Mouse (Mus musculus) small intestine, adult 2 months (tissue): ENCODE measurements around the gene Retreg1. TPM values are rescaled to one million over a fixed set of nuclear protein-coding genes. Genes with fewer than 3 reads are reported as not detected.

Source experiments
- H3K27ac ChIP-seq: fragments of 200-500 bp; 2 replicates; pipeline ENCODE4 v1.5.1; 2012; ENCODE audit warnings: low read depth, low read length, control low read depth, inconsistent platforms; ENCODE audit not compliant: insufficient read depth
- H3K27me3 ChIP-seq: fragments of 200-500 bp; 2 replicates; pipeline ENCODE4 v1.6.1; 2012; ENCODE audit warnings: mild to moderate bottlenecking, moderate library complexity, low read length, inconsistent platforms; ENCODE audit not compliant: control insufficient read depth, insufficient read depth
- H3K36me3 ChIP-seq: fragments of 200-500 bp; 2 replicates; pipeline ENCODE4 v1.6.1; 2012; ENCODE audit warnings: mild to moderate bottlenecking, low read length, control low read depth, inconsistent platforms; ENCODE audit not compliant: control insufficient read depth, insufficient read depth
- H3K4me1 ChIP-seq: fragments of 200-500 bp; 2 replicates; pipeline ENCODE4 v1.6.1; 2012; ENCODE audit warnings: low read length, inconsistent platforms, mixed read lengths; ENCODE audit not compliant: control insufficient read depth, insufficient read depth, insufficient read length
- H3K4me3 ChIP-seq: fragments of 200-500 bp; 2 replicates; pipeline ENCODE4 v1.5.1; 2012; ENCODE audit warnings: low read depth, mild to moderate bottlenecking, control low read depth, inconsistent platforms, low read length, moderate library complexity
- CTCF ChIP-seq: fragments of 200-500 bp; IDR thresholded peaks from 2 replicates; pipeline ENCODE4 v1.5.1; 2012; ENCODE audit warnings: low read depth, mild to moderate bottlenecking, control low read depth, inconsistent platforms, low read length, moderate library complexity, mixed read lengths; ENCODE audit not compliant: insufficient replicate concordance, insufficient read length; ENCODE audit errors: extremely low read depth
- POLR2A ChIP-seq: fragments of 200-500 bp; IDR thresholded peaks from 2 replicates; pipeline ENCODE4 v1.6.1; 2012; ENCODE audit warnings: low read depth, mild to moderate bottlenecking, control low read depth, inconsistent platforms, low read length, moderate library complexity
- WGBS: fragments of 180-500 bp; shearing (Covaris S2); methylation state at CpG from one replicate; pipeline ENCODE4 v1.1.7; 2018; 5-methylcytosine and 5-hydroxymethylcytosine counted together
- polyA plus RNA-seq: library from polyadenylated mRNA; depleted of rRNA; stranded (reverse); fragments of >200 nt; gene quantifications from 2 replicates; pipeline ENCODE4 v1.2.3, GENCODE M21; 2012

The Retreg1 gene
- polyA plus RNA-seq, 1 experiment = 7.5 TPM

DNA sequence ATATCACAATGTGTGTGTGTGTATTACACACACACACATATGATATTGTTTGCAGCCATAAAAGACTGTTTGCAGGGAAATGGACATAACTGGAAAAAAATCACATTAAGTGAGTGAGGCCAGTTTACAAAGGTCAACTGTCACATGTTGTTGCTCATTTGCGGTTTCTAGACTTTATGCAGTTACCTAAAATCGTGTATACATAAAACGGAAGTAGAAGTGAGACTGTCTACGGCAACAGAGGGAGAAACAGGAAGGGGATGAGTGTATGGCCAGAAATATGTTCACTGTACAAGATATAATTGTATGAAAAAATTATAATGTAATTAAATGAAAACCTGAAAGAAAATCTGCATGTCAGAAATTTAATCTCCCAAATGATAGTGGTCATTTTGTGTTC, 53.8 kb downstream of the Retreg1 start:
- WGBS = 73% methylated on average over 4 of the region's 4 CpGs
- no peaks in the 10 kb centered on the region for H3K36me3 ChIP-seq
- H3K4me3 ChIP-seq = no peak overlapping the region
- peak overlapping the region; percentile 48; the same call in 1 of the 2 replicates for H3K27ac ChIP-seq
- no peaks in the 10 kb centered on the region for H3K4me1 ChIP-seq
- no peaks in the 10 kb centered on the region for H3K27me3 ChIP-seq
- TF ChIP-seq POLR2A (no peak), CTCF (no peak)

DNA sequence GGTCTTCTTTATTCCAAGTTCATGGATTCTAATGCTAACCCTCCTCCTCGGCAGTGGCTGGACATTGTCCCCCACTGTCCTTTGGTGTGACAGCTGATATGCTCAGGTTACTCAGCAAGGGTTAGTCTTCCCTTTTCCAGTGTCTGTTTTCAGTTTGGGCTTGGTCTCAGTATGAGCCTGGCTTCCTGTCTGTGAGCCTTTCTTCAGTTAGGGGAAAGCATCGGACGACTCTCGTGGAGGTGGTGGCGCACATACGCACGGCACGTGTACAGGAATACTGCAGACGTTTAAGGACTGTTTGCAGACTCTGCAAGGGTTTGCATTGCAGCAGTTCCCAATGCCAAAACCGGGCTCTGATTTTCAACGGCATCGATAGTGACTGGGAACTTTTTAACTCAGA, 54.6 kb downstream of the Retreg1 start:
- Histone ChIP-seq H3K4me1 (no peaks in the 10 kb centered on the region), H3K4me3 (no peak overlapping the region), H3K36me3 (no peaks in the 10 kb centered on the region), H3K27ac (no peak overlapping the region), H3K27me3 (no peaks in the 10 kb centered on the region)
- WGBS = 72% methylated on average over 12 of the region's 12 CpGs
- TF ChIP-seq POLR2A (no peak), CTCF (no peak)

DNA sequence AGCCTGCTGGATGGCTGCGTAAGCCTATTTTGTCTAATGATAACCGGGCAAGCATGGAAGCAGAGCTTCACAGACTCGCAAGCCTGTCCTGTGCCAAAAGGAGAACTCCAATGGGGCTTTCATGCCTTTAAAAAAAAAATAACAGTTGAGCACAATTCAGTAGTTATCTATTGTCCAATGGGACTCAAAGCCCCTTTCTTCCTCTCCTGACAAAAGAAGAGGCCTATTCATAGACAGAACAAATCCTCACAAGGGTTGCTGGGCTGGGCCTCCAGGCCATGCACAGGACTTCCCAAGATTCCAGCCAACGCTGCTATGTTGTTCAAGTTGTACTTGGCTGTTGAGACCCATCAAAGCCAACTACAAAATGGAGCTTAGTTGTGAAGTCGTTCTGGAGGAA, 56.0 kb downstream of the Retreg1 start:
- no peaks in the 10 kb centered on the region for H3K27me3 ChIP-seq
- no peak overlapping the region for H3K4me3 ChIP-seq
- 80% methylated on average over 5 of the region's 5 CpGs for WGBS
- no peak for TF ChIP-seq POLR2A
- no peak for TF ChIP-seq CTCF
- no peaks in the 10 kb centered on the region for H3K36me3 ChIP-seq
- H3K27ac ChIP-seq = no peak overlapping the region
- H3K4me1 ChIP-seq = no peaks in the 10 kb centered on the region

DNA sequence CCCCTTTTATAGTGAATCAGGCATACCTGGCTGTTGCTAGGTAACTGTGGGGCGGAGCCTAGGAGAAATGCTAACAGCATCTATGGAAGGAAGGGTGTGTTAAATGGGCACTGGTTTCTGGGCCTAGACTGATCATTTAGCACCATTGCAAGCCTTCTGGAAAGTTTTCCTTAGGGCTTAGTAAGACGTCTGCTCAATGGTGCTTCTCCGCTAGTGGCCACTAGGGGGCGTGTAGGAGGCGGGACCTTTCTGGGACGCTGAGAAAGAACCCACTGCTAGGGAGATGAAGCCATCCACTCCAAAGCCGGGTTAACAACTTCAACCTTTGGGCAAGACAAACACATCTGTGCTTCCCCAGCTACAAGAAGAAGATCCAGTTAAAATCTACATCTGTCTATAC, 57.6 kb downstream of the Retreg1 start:
- H3K4me1 ChIP-seq = no peaks in the 10 kb centered on the region
- TF ChIP-seq CTCF = peak; percentile 93
- no peak for TF ChIP-seq POLR2A
- no peak overlapping the region for H3K27ac ChIP-seq
- WGBS = 9% methylated on average over 7 of the region's 7 CpGs
- no peak overlapping the region for H3K4me3 ChIP-seq
- H3K27me3 ChIP-seq = no peaks in the 10 kb centered on the region
- H3K36me3 ChIP-seq = no peaks in the 10 kb centered on the region

DNA sequence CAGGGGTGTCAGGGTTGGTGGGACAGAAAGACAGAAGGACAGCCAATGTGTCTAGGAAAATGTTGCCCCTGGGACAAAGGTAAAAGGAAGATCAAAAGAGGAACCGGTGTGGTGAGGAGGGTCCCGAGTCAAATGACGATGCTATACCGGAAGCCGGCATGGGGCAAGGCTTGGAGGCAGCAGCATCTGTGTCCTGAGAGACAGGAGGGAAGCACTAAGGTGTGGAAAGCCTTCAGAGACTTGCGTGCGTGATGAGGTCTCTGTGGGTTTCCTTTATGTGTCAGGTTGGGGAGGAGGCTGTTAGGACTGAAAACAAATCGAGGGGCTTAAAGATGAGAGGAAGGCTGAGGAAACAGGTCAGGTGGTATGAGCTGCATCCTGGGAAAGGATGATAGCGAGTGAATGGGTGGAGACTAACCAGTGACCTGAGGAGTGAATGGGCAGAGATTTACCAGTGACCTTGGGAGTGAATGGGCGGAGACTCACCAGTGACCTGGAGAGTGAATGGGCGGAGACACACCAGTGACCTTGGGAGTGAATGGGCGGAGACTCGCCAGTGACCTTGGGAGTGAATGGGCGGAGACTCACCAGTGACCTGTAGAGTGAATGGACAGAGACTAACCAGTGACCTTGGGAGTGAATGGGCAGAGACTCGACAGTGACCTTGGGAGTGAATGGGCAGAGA, 60.1 kb downstream of the Retreg1 start:
- no peak for TF ChIP-seq POLR2A
- no peak for TF ChIP-seq CTCF
- no peaks in the 10 kb centered on the region for H3K27me3 ChIP-seq
- no peaks in the 10 kb centered on the region for H3K36me3 ChIP-seq
- H3K4me3 ChIP-seq = no peak overlapping the region
- WGBS = 86% methylated on average over 15 of the region's 15 CpGs
- no peak overlapping the region for H3K27ac ChIP-seq
- H3K4me1 ChIP-seq = no peaks in the 10 kb centered on the region

DNA sequence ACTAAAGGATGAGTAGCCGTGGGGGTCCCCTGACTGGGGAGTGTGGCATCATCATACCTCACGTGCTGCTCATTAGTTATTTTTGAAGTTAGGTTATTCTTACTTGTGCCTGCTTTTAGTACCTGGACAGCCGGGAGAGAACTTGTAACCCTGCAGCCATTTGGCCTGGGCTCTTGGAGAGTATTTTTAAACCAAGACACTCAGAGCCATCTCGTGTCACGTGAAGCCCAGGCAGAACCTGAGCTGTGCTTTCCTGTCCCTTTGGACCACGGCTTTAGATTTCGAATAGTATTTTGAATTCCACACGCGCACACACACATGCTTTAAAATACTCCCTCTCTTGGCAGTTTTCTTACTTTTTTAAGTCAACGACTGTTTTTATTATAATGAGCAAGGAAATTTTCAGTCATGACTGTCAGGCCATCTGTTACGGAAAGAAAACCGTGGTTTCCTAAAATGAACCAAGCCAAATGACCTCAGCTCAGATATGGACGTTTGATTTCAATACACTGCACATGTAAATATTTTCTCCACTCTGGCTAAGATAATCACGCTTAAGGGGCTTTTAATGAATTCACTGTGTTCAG, 61.5 kb downstream of the Retreg1 start:
- TF ChIP-seq POLR2A (no peak), CTCF (no peak)
- Histone ChIP-seq H3K4me1 (no peaks in the 10 kb centered on the region), H3K27ac (no peak overlapping the region), H3K4me3 (no peak overlapping the region), H3K27me3 (no peaks in the 10 kb centered on the region), H3K36me3 (no peaks in the 10 kb centered on the region)
- 74% methylated on average over 14 of the region's 14 CpGs for WGBS

DNA sequence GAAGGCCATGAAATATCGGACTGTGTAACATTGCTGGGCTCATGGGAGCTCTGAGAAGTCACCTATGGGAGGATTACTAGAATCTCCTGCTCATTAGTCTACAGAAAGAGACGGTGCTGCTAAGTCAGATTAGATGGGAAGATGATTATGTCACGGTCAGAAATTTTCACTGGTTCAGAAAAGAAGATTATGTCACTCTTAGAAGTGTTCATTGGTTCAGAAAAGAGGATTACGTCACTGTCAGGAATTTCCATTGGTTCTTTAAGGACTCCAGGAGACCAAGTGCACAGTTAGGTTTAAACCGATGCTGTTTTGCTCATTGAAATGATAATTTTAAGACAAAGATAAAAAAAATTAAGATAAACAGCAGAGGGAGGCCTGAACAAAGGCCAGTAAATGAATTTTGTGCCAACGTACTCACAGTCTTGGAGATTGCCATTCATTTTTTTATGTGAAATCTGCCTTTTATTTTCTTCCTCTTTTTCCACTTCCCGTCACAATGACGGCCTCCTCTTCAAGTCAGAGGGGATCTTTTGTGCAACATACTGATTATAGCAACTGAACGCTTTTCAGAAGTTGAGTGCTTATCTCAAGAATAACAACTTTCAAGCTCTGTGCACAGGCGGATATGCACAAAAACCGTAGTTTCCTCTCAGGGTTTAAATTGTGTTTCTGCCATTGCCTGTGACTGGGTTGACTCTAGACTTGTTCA, 67.0 kb downstream of the Retreg1 start:
- peaks cover 5% of the 10 kb centered on the region for H3K4me1 ChIP-seq
- WGBS = 76% methylated on average over 11 of the region's 11 CpGs
- H3K27ac ChIP-seq = no peak overlapping the region
- no peaks in the 10 kb centered on the region for H3K36me3 ChIP-seq
- no peak overlapping the region for H3K4me3 ChIP-seq
- no peaks in the 10 kb centered on the region for H3K27me3 ChIP-seq
- no peak for TF ChIP-seq CTCF
